Comparison of ENCODE assay signal across 26 mouse cellular contexts in genomic region chr9:74449981-74450380, GRCm38 (mm10).
DNase-seq lines count a peak whose midpoint lies in the region; ATAC-seq and TF ChIP-seq lines count a peak whose summit lies in the region.
"Had no signal": no experiment of that assay in that cellular context is flagged by ENCODE, and none has a peak within 500 bp of the region (broad histone marks: within the 10 kb centered on the region; RNA-seq: fewer than 3 reads in every experiment).

No protein-coding gene starts in this region.

- no peaks in the 10 kb centered on the region for H3K36me3 ChIP-seq in limb, embryonic 14.5 days (ENCODE audit: control insufficient read depth, insufficient read depth, low read length)
- H3K36me3 ChIP-seq in limb, embryonic 10.5 days = no peaks in the 10 kb centered on the region
- H3K36me3 ChIP-seq: hindbrain, embryonic 10.5 days; limb, embryonic 15.5 days; midbrain, embryonic 13.5 days; neural tube, embryonic 12.5 days had no signal

- H3K27me3 ChIP-seq in limb, embryonic 14.5 days (ENCODE audit: control insufficient read depth, insufficient read depth, low read length) = no peaks in the 10 kb centered on the region
- no peaks in the 10 kb centered on the region for H3K27me3 ChIP-seq in limb, embryonic 10.5 days (ENCODE audit: low read depth, poor library complexity, severe bottlenecking)
- H3K27me3 ChIP-seq: limb, embryonic 15.5 days; midbrain, embryonic 13.5 days; neural tube, embryonic 12.5 days had no signal

- 53% methylated on average over 5 of the region's 5 CpGs for WGBS in limb, embryonic 14.5 days
- 91% methylated on average over 5 of the region's 5 CpGs for WGBS in limb, embryonic 10.5 days

- DNase-seq in cerebellum, postnatal 10 days = peak; percentile 67 to 70
- no peak for DNase-seq in cerebellum, adult 11 months
- DNase-seq in heart, adult 11 months = peak; percentile 29
- DNase-seq in heart, adult 18-20 months = no peak
- DNase-seq in limb, embryonic 14.5 days (ENCODE audit: low spot score) = peak; percentile 15
- no peak for DNase-seq in limb, embryonic 10.5 days (ENCODE audit: low spot score)
- peak; percentile 4 for DNase-seq in right cerebral cortex, postnatal 4 days
- no peak for DNase-seq in right cerebral cortex, postnatal 10 days (ENCODE audit: low spot score in 2 of 2)
- DNase-seq: adrenal gland, adult 8-10 months; cerebellum, adult 9-11 months; heart, postnatal 14 days; kidney, adult 9 months; kidney, postnatal 14 days; lung, adult 2 months; lung, postnatal 14 days; right cerebral cortex, adult 18-20 months; thymus, adult 2 months; thymus, postnatal 36 days had no signal

- H3K27ac ChIP-seq in limb, embryonic 14.5 days (replicated peaks; ENCODE audit: low read depth, low read length) = no peak overlapping the region
- H3K27ac ChIP-seq in limb, embryonic 10.5 days = no peak overlapping the region
- H3K27ac ChIP-seq: hindbrain, embryonic 10.5 days; limb, embryonic 15.5 days; liver, embryonic 14.5 days; midbrain, embryonic 13.5 days; neural tube, embryonic 12.5 days had no signal

- TF ChIP-seq POLR2A in limb, embryonic 14.5 days (IDR thresholded peaks at IDR 0.05; ENCODE audit: borderline replicate concordance, extremely low read depth, insufficient read depth, insufficient read length) = no peak

- H3K9ac ChIP-seq in limb, embryonic 14.5 days (ENCODE audit: low read depth, low read length, severe bottlenecking) = no peak overlapping the region
- H3K9ac ChIP-seq: limb, embryonic 15.5 days; liver, embryonic 14.5 days; midbrain, embryonic 13.5 days; neural tube, embryonic 12.5 days had no signal

- no peaks in the 10 kb centered on the region for H3K4me1 ChIP-seq in limb, embryonic 14.5 days (ENCODE audit: control insufficient read depth, insufficient read depth, low read length)
- no peaks in the 10 kb centered on the region for H3K4me1 ChIP-seq in limb, embryonic 10.5 days
- H3K4me1 ChIP-seq: hindbrain, embryonic 10.5 days; limb, embryonic 15.5 days; midbrain, embryonic 13.5 days; neural tube, embryonic 12.5 days had no signal

- ATAC-seq in limb, embryonic 14.5 days (ENCODE audit: low FRiP score, low read depth) = no peak
- ATAC-seq: forebrain, embryonic 16.5 days; intestine, postnatal 0 days; midbrain, embryonic 13.5 days had no signal

- H3K9me3 ChIP-seq in limb, embryonic 14.5 days (ENCODE audit: control insufficient read depth, low read length) = no peaks in the 10 kb centered on the region
- no peaks in the 10 kb centered on the region for H3K9me3 ChIP-seq in limb, embryonic 10.5 days (replicated peaks)
- H3K9me3 ChIP-seq: hindbrain, embryonic 10.5 days; limb, embryonic 15.5 days; midbrain, embryonic 13.5 days; neural tube, embryonic 12.5 days had no signal

- H3K4me3 ChIP-seq in limb, embryonic 14.5 days (replicated peaks; ENCODE audit: low read length) = no peak overlapping the region
- no peak overlapping the region for H3K4me3 ChIP-seq in limb, embryonic 10.5 days
- H3K4me3 ChIP-seq: hindbrain, embryonic 10.5 days; limb, embryonic 15.5 days; midbrain, embryonic 13.5 days; myocyte; neural tube, embryonic 12.5 days had no signal

- no peak overlapping the region for H3K4me2 ChIP-seq in limb, embryonic 14.5 days (replicated peaks; ENCODE audit: low read depth, low read length, severe bottlenecking)
- H3K4me2 ChIP-seq: limb, embryonic 15.5 days; midbrain, embryonic 13.5 days; neural tube, embryonic 12.5 days had no signal

Comparison
In these comparisons a context has a peak if more than half of its experiments do, and no peak if none do; other contexts are left out.
1. DNase-seq: peak in cerebellum, postnatal 10 days (2 of 2), heart, adult 11 months (single experiment), limb, embryonic 14.5 days (single experiment) and right cerebral cortex, postnatal 4 days (single experiment); none in cerebellum, adult 11 months (single experiment), heart, adult 18-20 months (0 of 2), limb, embryonic 10.5 days (single experiment) and right cerebral cortex, postnatal 10 days (0 of 2).